Mouse (Mus musculus) left cerebral cortex, postnatal 4 days (tissue): ENCODE measurements around the gene Gm11983. TPM values are rescaled to one million over a fixed set of nuclear protein-coding genes. Genes with fewer than 3 reads are reported as not detected.

Source experiments
- DNase-seq: peaks from one replicate; pipeline ENCODE4 v3.0.0-alpha.2; 2022
- intact Hi-C: fragments of 180-260 bp; cut with DNase I; formaldehyde crosslinking; loops from one replicate; pipeline ENCODE4 v1.15.1; 2025
- total RNA-seq, 2 experiments: library from RNA; stranded (reverse); gene quantifications; 2 replicates each; pipeline ENCODE4 v1.2.3; 2021

The Gm11983 gene
- total RNA-seq, 2 experiments from 2014 or later: not detected

- DNase-seq: no peak
- intact Hi-C loops: no loop called here
Measured at GRCm38 (mm10) chr11:6790690-6791089, 46.8 kb downstream of the Gm11983 start.

Other genes with a start within 250 kb of the Gm11983 start
- 10 to 100 TPM; 94.4 to 99.0 TPM for gene Nacad, start 231.6 kb downstream of the Gm11983 start, total RNA-seq
- 10 to 100 TPM; 50.5 to 52.2 TPM for gene Tbrg4, start 211.6 kb downstream of the Gm11983 start, total RNA-seq
- gene Wap, start 199.0 kb downstream of the Gm11983 start, total RNA-seq: not detected
- 10 to 100 TPM; 16.6 to 20.8 TPM for gene Ramp3, start 179.1 kb downstream of the Gm11983 start, total RNA-seq
- 100 to 1,000 TPM; 328 to 375 TPM for gene Adcy1, start 225.8 kb upstream of the Gm11983 start, total RNA-seq